Mouse (Mus musculus): ENCODE results near the gene Arhgap10.
A peak's percentile ranks its signal among the peaks of the same experiment; 100 is the strongest.

The Arhgap10 gene

GRCm38 (mm10) chr8:77517301-77518200 lies at the start of gene Arhgap10:
TSS of gene Arhgap10 (minus strand) at chr8:77517953.
- DNase-seq (ENCODE audit: low spot score), result peak; percentile 21

- no peak for DNase-seq (ENCODE audit: low spot score)
Measured at GRCm38 (mm10) chr8:77561441-77561840, 43.7 kb upstream of the Arhgap10 start.

GRCm38 (mm10) chr8:77552491-77552890 lies 34.7 kb upstream of the Arhgap10 start:
- no peak for DNase-seq (ENCODE audit: low spot score)

- peak; percentile 56 for DNase-seq (ENCODE audit: low spot score)
Measured at GRCm38 (mm10) chr8:77549881-77550580, 32.3 kb upstream of the Arhgap10 start.

- DNase-seq (ENCODE audit: low spot score), result peak; percentile 85
Measured at GRCm38 (mm10) chr8:77549121-77549706, 31.5 kb upstream of the Arhgap10 start, which contains the start of gene Prmt9. TSS of gene Prmt9 (plus strand) at chr8:77549397.

GRCm38 (mm10) chr8:77545616-77546015 lies 27.9 kb upstream of the Arhgap10 start:
- DNase-seq (ENCODE audit: low spot score), result no peak

GRCm38 (mm10) chr8:77544428-77544827 lies 26.7 kb upstream of the Arhgap10 start:
- peak; percentile 42 for DNase-seq (ENCODE audit: low spot score)

GRCm38 (mm10) chr8:77543152-77543777 lies 25.5 kb upstream of the Arhgap10 start:
- DNase-seq (ENCODE audit: low spot score), result no peak

- DNase-seq (ENCODE audit: low spot score), result no peak
Measured at GRCm38 (mm10) chr8:77538256-77538655, 20.5 kb upstream of the Arhgap10 start.

- no peak for DNase-seq (ENCODE audit: low spot score)
Measured at GRCm38 (mm10) chr8:77536821-77537220, 19.1 kb upstream of the Arhgap10 start.

GRCm38 (mm10) chr8:77535026-77535595 lies 17.4 kb upstream of the Arhgap10 start:
- DNase-seq (ENCODE audit: low spot score), result peak; percentile 31

GRCm38 (mm10) chr8:77534358-77534992 lies 16.7 kb upstream of the Arhgap10 start:
- DNase-seq (ENCODE audit: low spot score), result no peak

GRCm38 (mm10) chr8:77526130-77526529 lies 8.4 kb upstream of the Arhgap10 start:
- no peak for DNase-seq (ENCODE audit: low spot score)

- DNase-seq (ENCODE audit: low spot score), result no peak
Measured at GRCm38 (mm10) chr8:77524906-77525305, 7.2 kb upstream of the Arhgap10 start.

GRCm38 (mm10) chr8:77524018-77524615 lies 6.4 kb upstream of the Arhgap10 start:
- no peak for DNase-seq (ENCODE audit: low spot score)

- DNase-seq (ENCODE audit: low spot score), result no peak
Measured at GRCm38 (mm10) chr8:77522984-77523383, 5.2 kb upstream of the Arhgap10 start.

GRCm38 (mm10) chr8:77521028-77521785 lies 3.5 kb upstream of the Arhgap10 start:
- no peak for DNase-seq (ENCODE audit: low spot score)

- DNase-seq (ENCODE audit: low spot score), result no peak
Measured at GRCm38 (mm10) chr8:77520601-77521000, 2.8 kb upstream of the Arhgap10 start.

GRCm38 (mm10) chr8:77518201-77519115 lies 705 bp upstream of the Arhgap10 start:
- DNase-seq (ENCODE audit: low spot score), result peak; percentile 57

All from c-Kit-positive CD71-positive TER-119-positive erythroid progenitor cells, embryonic 14.5 days (primary cell).